Mouse (Mus musculus) thymus, adult 2 months (tissue): ENCODE results near the gene Eva1c. TPM values are rescaled to one million over a fixed set of nuclear protein-coding genes. Genes with fewer than 3 reads are reported as not detected.

Experiments used
- DNase-seq: peaks from one replicate; pipeline ENCODE4 v3.0.0; 2021
- H3K27ac ChIP-seq: fragments of 200-500 bp; 2 replicates; pipeline ENCODE4 v1.5.1; 2012; ENCODE audit warnings: low read length, control low read depth; ENCODE audit not compliant: control insufficient read depth, insufficient read depth
- H3K27me3 ChIP-seq: fragments of 200-500 bp; 2 replicates; pipeline ENCODE4 v1.6.1; 2012; ENCODE audit warnings: mild to moderate bottlenecking, low read length, moderate library complexity, mixed read lengths; ENCODE audit not compliant: control insufficient read depth, insufficient read depth
- H3K36me3 ChIP-seq: fragments of 200-500 bp; 2 replicates; pipeline ENCODE4 v1.6.1; 2012; ENCODE audit warnings: mild to moderate bottlenecking, low read length, moderate library complexity; ENCODE audit not compliant: control insufficient read depth, insufficient read depth
- H3K4me1 ChIP-seq: fragments of 200-500 bp; replicated peaks from 2 replicates; pipeline ENCODE4 v1.6.1; 2012; ENCODE audit warnings: low read length; ENCODE audit not compliant: control insufficient read depth, insufficient read depth
- H3K4me3 ChIP-seq: fragments of 200-500 bp; 2 replicates; pipeline ENCODE4 v1.5.1; 2012; ENCODE audit warnings: mild to moderate bottlenecking, low read length, control low read depth, moderate library complexity; ENCODE audit not compliant: control insufficient read depth, insufficient read depth
- CTCF ChIP-seq: fragments of 200-500 bp; IDR thresholded peaks from 2 replicates; pipeline ENCODE4 v1.5.1; 2012; ENCODE audit warnings: mild to moderate bottlenecking, control low read depth, low read length, moderate library complexity, borderline replicate concordance; ENCODE audit not compliant: control insufficient read depth, poor library complexity, insufficient read depth; ENCODE audit errors: extremely low read depth
- POLR2A ChIP-seq: fragments of 200-500 bp; IDR thresholded peaks from 2 replicates; pipeline ENCODE4 v1.6.1; 2012; ENCODE audit warnings: mild to moderate bottlenecking, low read length, control low read depth, moderate library complexity; ENCODE audit not compliant: control insufficient read depth, poor library complexity, insufficient read depth; ENCODE audit errors: extremely low read depth
- WGBS: fragments of 180-500 bp; shearing (Covaris S2); methylation state at CpG from one replicate; pipeline ENCODE4 v1.1.7; 2018; 5-methylcytosine and 5-hydroxymethylcytosine counted together
- polyA plus RNA-seq: library from polyadenylated mRNA; depleted of rRNA; stranded (reverse); fragments of >200 nt; gene quantifications from 2 replicates; pipeline ENCODE4 v1.2.3, GENCODE M21; 2012

The Eva1c gene
- polyA plus RNA-seq, 1 experiment = 2.0 TPM

DNA sequence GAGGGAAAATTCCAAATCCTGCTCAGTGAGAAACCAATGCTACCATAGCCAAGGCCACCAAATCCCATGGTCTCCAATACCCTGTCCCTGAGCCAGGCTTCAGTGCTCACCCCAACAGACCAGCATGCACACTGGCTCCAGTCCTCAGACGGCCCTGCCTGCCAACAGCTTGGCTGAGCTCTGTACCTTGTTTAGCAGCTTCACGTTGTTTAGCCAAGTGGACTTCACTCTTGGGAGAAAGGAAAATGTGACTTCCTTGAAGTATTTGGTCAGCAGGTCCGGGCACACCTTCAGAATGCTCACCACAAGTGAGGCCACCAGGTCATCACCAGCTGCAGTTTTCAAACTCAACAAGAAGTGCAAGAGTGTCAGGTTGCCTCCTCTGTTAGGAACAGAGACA, 34.0 kb upstream of the Eva1c start:
- Histone ChIP-seq H3K27ac (no peak overlapping the region), H3K4me3 (no peak overlapping the region), H3K27me3 (no peaks in the 10 kb centered on the region), H3K4me1 (no peaks in the 10 kb centered on the region), H3K36me3 (peaks cover 17% of the 10 kb centered on the region)
- DNase-seq = no peak
- TF ChIP-seq POLR2A (no peak), CTCF (no peak)
- 92% methylated on average over 3 of the region's 3 CpGs for WGBS

DNA sequence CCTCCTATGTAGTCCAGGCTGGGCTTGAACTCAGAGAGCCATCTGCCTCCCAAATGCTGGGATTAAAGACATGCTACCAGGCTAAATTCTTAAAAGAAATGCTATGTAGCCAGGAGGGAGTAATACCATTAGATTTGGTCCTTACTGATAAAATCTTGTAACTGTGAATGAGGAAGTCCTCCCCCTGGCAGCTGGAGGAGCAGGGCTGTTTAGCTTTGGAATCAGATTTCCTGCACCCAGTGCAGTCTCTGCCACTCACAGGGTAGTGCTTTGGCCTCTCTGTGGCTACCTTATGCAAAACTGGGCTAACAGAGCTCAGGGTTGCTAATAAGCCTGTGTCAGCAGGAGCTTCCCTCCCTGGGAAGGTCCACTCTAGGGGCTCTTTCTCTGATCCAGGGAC, 31.8 kb upstream of the Eva1c start:
- TF ChIP-seq CTCF (no peak), POLR2A (no peak)
- Histone ChIP-seq H3K4me1 (no peaks in the 10 kb centered on the region), H3K27me3 (no peaks in the 10 kb centered on the region), H3K36me3 (peaks cover 4% of the 10 kb centered on the region; the same call in 1 of the 2 replicates), H3K27ac (no peak overlapping the region), H3K4me3 (no peak overlapping the region)
- DNase-seq = no peak

GRCm38 (mm10) chr16:90798446-90798845, 28.1 kb upstream of the Eva1c start:
- TF ChIP-seq CTCF (no peak), POLR2A (no peak)
- H3K4me3 ChIP-seq = no peak overlapping the region
- no peak overlapping the region for H3K27ac ChIP-seq
- no peaks in the 10 kb centered on the region for H3K4me1 ChIP-seq
- 97% methylated on average over 8 of the region's 8 CpGs for WGBS
- DNase-seq = no peak
- H3K36me3 ChIP-seq = peaks cover 4% of the 10 kb centered on the region; the same call in 1 of the 2 replicates
- H3K27me3 ChIP-seq = no peaks in the 10 kb centered on the region

GRCm38 (mm10) chr16:90798848-90799247, 27.7 kb upstream of the Eva1c start:
- Histone ChIP-seq H3K36me3 (peaks cover 4% of the 10 kb centered on the region; the same call in 1 of the 2 replicates), H3K27me3 (no peaks in the 10 kb centered on the region), H3K27ac (no peak overlapping the region), H3K4me1 (no peaks in the 10 kb centered on the region), H3K4me3 (no peak overlapping the region)
- TF ChIP-seq CTCF (no peak), POLR2A (no peak)
- DNase-seq = no peak
- 93% methylated on average over 5 of the region's 5 CpGs for WGBS

- H3K27ac ChIP-seq = no peak overlapping the region
- peaks cover 4% of the 10 kb centered on the region; the same call in 1 of the 2 replicates for H3K36me3 ChIP-seq
- no peaks in the 10 kb centered on the region for H3K27me3 ChIP-seq
- H3K4me3 ChIP-seq = no peak overlapping the region
- no peak for TF ChIP-seq CTCF
- no peaks in the 10 kb centered on the region for H3K4me1 ChIP-seq
- whole genome bisulfite sequencing = 96% methylated on average over 10 of the region's 10 CpGs
- no peak for DNase-seq
Observed at GRCm38 (mm10) chr16:90799840-90800239, 26.7 kb upstream of the Eva1c start.

- Histone ChIP-seq H3K4me3 (no peak overlapping the region), H3K4me1 (no peaks in the 10 kb centered on the region), H3K36me3 (no peaks in the 10 kb centered on the region; the same call in 1 of the 2 replicates), H3K27me3 (no peaks in the 10 kb centered on the region), H3K27ac (no peak overlapping the region)
- DNase-seq = no peak
- TF ChIP-seq CTCF (no peak), POLR2A (no peak)
- WGBS = 94% methylated on average over 5 of the region's 5 CpGs
Observed at GRCm38 (mm10) chr16:90801251-90801650, 25.3 kb upstream of the Eva1c start.

DNA sequence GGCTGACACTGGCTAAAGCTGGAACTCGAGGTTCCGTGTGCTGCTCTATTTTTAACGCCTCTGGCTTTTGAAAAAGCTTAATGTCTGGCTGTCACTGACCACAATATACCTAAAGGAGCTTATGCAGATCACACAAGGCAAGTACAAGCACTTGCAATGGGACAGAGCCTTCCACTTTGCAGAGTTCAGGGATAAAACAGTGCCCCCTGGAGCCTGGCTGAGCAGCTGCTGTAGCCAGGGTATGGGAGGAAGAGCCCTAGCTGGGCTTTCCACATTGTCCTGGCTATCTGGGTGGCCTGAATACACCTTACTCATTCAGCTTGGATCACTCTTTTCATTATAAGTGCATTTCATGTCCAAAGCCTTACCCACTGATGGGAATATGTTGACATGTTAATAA, 24.6 kb upstream of the Eva1c start:
- 93% methylated on average over 3 of the region's 3 CpGs for WGBS
- H3K4me1 ChIP-seq = no peaks in the 10 kb centered on the region
- no peak overlapping the region for H3K4me3 ChIP-seq
- no peak for DNase-seq
- no peaks in the 10 kb centered on the region for H3K27me3 ChIP-seq
- TF ChIP-seq POLR2A (no peak), CTCF (no peak)
- H3K27ac ChIP-seq = no peak overlapping the region
- H3K36me3 ChIP-seq = no peaks in the 10 kb centered on the region; the same call in 1 of the 2 replicates
